Mouse (Mus musculus) cerebellum, adult 11 months (tissue): ENCODE measurements around the gene Cdc14b.
"Not testable (repeated sequence)": the region's sequence is repeated elsewhere in the genome, so short reads cannot be mapped to it uniquely, and the experiment has no call there.

Experiments
- DNase-seq: peaks from one replicate; pipeline ENCODE4 v3.0.0; 2022

Cdc14b gene

DNA sequence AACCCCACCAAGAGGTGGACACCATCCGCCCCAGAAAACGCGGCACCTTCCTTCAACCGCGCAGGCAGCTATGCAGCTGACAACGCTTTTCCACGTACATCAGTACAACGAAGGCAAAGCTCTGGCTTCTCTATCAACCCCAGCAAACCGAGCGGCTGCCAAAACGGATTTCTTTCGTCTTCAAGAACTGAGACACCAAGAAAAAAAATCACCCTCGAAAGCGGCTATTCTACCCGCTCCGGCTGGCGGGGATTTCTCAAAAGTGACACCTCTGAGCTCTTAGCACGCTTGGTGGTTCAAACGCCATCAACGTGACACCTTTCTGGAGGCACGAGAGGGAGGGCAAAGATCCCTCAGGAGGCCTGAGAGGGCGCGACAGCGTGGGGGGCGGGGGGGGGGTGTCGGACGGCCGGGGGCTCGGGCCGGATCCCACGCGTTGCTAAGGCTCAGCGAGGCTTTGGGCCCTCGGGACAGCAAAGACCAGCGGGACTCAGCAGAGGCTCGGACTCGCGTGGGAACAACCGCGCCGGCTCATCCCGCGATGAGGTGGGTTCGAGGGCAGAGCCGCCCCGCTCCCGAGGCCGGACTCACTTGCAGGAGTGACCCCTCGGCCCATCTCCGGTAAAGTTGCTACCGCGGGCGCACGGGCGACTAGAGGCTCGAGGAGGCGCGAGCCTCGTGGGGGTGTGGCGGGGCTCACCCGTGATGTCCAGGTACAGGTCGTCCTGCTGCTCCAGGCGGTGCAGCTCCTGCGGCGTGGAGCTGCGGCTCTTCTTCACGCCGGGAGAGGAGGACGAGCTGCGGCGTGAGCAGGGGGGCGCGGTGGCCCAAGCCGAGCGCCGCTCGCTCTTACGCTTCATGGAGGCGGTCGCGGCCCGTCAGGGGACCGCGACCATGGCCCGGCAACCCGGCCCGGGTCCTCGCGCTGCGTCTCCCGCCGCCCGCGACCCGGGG is 922 bp downstream of the Cdc14b start:
- DNase-seq: no peak

DNA sequence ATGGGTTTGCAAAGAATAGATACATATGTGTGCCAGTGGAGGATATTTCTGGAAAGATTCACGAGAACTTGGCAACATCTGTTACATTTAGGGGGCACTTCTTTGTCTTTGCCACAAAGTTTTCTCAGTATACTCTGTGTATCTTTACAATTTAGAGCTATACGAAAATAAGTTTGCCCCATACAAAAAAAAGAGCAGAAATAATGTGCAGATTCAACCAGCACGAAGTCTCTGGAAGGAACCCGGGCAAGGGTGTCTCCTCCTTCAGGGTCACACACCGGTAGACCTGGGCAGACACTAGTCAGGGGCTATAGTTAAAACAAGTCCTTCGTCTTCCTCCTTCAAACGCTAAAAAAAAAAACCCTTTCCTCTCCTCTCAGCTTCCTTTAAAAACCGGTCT is 1.7 kb downstream of the Cdc14b start:
- DNase-seq: no peak

DNA sequence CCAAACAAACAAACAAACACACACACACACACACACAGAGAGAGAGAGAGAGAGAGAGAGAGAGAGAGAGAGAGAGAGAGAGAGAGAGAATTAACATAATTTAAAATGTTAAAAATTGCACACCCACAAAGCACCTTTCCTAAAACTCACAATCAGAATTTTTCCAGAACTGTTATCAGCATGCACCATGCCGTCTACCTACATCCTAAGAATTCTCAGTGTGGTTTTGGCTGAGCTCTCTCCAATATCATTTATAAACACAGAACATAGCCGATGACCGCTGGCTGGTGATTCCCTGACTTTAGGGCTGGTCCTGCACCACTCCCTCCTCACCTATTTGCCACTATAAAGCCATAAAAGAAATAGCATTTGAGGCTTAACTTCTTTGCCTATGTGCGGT is 6.7 kb downstream of the Cdc14b start:
- no peak for DNase-seq

DNA sequence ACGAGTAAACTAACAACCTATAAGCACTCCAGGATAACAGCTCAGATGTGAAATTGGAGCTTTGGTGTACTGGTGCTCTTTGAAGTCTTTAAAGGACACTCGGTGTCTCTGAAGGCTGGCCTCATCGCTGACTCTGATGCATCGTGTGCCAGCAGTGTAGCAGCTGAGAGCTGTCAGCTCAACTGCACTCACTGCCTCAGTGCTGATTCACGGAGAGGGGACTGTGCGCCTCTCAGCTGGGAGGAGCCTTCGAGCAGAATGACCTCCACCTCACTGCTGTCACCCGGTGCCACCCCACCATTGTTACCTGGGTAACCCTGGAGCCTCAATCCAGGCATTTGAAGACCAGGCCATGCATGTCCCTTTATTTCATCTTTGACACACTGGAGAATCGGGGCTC is 7.9 kb downstream of the Cdc14b start:
- DNase-seq: no peak

DNA sequence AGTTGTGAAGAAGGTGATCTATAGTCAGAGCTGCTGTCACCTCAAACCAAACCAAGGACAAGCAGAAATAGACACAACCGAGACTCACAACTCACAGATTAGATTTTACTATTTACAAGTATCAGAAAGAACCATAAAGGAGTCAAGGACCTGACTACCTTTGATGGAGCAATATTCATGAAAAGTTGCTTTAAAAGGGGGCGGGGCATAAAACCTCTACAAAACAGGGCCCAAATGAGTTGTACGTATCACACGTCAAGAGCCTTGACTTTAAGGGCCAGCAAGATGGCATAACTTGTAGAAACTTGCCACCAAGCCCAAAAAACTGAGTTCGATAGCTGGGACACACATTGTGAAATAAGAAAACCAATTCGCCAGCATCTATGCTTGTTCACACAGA is 10.5 kb downstream of the Cdc14b start:
- no peak for DNase-seq

DNA sequence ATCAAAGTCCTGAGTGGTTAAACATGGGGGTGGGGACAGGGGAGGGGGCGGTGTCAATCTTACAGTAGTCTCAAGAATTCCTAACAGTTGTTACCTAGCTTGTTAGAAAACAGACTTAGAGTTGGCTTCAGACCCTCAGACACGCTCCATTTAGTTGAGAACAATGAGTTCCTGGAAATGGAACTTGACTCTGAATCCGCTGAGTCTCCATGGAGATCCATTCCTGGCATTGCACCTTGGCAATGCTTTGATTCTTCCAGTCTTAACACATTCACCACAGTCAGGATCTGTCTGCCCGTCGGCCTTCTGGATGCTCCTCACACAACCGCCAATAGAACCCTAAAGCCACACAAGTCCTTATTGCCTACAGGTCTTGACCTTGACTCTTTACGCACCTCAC is 15.2 kb downstream of the Cdc14b start:
- DNase-seq: no peak

DNA sequence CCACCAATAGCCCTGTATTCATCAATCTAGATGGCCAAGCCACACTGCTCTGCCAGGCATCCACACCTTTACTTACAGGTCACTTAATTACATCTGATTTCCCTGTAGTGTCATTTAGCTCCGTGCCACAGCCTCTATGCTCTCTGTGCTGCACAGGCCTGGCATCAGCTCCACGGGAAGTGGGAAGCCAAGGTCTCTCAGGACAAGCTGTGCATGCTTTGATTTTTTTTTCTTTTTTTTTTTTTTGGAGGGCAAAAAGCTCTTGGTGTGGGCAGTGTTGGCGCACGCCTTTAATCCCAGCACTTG is 16.6 kb downstream of the Cdc14b start:
- no peak for DNase-seq

DNA sequence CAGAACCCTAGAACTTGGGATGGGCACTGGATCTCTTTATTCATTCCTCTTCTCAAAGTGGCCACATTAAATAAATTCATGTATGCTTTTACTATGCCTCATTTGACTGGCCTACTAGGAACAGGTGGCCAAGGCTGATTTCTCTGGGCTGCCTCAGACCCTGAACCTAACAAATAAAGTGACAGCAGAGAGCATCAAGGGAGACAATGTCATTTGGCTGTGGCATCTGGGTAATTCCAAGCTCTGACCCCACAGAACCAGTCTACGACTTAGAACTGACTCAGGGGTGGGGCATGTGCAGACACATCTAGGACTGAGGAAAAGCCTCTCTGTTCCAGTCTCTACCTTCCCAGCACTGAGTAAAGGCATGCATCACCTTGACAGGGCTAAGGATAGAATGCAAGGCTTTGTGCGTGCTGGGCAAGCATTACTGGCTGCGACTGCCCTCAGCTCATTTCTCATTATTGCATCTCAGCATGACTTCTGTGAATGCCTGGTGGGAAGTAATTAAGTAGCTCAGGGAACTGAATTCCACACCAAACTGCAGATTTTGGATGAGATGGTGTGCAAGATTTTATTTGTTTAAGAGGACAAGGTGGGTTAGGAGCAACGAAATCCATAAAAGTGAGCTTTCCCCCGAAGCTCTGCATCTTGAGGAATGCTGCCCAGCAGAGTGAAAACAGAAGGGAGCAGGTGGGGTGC is 17.1 kb downstream of the Cdc14b start:
- DNase-seq: peak; percentile 61

DNA sequence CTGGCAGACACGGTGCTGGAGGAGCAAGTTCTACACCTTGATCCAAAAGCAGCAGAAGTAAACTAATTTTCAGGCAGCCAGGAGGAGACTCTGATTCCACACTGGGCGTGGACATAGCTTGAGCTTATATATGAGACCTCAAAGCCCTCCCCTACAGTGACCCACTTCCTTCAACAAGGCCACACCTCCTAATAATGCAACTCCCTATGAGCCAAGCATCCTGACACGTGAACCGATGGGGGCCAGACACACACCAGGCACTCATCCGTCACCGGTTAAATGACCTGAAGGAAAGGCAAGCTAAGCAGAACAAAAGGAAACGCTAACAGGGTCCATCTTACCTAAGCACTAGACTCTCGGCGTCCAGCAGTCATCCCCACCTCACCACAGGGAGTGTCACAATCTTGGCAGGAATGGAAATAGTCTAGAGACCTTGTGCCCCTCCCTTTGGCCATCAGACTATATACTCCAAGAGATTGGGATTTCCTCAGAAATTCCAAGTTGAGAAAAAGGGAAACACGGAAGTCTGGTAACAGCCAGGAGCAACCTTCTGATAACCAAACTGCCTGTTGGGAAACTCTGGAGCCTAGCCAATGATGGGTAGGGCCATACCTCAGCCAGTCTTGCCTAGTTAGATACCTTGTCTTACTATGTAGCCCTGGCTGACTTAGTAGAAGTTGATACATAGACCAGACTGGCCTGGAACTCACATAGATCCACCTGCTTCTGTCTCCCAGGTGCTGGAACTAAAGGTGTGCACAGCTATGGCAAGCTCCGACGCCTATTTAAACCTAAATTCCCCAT is 17.9 kb downstream of the Cdc14b start:
- DNase-seq: peak; percentile 22

DNA sequence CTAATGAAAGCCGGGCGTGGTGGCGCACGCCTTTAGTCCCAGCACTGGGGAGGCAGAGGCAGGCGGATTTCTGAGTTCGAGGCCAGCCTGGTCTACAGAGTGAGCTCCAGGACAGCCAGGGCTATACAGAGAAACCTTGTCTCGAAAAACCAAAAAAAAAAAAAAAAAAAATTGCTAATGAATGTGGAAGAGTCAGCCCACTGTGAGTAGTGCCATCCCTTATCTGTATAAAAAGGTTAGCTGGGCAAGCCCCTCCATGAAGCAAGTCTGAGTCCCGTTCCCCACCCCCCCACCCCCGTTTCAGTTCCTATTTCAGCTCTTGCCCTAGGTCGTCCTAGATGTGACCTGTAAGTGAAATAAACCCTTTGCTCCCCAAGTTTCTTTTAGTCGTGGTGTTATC is 20.9 kb downstream of the Cdc14b start:
- not testable (repeated sequence) for DNase-seq

DNA sequence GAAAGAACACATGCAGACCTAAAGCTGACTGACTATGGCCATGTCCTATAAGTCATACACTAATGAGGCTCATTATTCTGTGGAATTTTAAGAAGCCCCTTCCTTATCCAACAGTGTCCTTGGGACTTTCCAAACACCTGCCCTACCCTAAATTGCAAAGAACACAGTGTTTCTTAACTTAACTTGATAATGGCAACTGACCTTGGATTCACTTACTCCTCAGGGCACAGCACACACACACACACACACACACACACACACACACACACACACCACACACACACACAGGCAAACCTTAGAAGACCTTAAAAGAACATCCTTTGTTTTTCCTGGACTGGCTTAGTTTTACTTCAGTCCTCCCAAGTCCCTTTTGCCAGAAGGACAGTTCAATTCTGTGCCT is 21.4 kb downstream of the Cdc14b start:
- DNase-seq: no peak

DNA sequence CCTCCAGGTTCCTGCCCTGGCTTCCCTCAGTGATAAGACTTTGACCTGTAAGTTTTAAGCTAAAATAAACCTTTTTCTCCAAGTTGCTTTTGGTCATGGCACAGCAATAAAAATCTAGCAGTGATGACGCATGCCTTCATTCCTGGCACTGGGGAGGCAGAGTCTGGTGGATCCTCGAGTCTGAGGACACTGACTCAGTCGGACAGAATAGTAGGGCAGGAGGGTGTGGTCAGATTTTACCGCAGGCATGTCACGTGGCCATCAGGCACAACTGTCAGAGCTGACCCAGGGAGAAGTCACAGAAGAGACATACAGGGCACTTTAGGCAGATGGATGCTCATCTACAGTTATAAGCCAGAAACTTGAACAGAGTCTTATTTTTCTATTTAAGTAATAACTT is 22.9 kb downstream of the Cdc14b start:
- no peak for DNase-seq

DNA sequence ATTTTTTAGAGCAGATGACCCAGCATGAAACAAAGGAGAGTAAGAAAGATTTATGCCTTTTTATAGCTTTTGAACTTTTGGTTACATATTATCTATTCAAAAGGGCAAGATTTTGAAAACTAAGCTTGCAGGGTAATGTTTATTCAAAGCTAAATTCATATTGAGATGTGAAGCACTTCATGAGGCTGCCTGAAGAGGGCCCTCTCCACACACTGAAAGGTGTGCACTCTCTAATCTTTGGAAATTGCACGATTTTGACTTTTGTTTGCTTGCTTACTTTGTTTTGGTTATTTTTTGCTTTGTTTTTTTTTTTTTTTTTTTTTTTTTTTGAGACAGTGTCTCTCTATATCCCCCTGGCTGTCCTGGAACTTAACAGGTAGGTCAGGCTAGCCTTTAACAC is 24.7 kb downstream of the Cdc14b start:
- DNase-seq: no peak

DNA sequence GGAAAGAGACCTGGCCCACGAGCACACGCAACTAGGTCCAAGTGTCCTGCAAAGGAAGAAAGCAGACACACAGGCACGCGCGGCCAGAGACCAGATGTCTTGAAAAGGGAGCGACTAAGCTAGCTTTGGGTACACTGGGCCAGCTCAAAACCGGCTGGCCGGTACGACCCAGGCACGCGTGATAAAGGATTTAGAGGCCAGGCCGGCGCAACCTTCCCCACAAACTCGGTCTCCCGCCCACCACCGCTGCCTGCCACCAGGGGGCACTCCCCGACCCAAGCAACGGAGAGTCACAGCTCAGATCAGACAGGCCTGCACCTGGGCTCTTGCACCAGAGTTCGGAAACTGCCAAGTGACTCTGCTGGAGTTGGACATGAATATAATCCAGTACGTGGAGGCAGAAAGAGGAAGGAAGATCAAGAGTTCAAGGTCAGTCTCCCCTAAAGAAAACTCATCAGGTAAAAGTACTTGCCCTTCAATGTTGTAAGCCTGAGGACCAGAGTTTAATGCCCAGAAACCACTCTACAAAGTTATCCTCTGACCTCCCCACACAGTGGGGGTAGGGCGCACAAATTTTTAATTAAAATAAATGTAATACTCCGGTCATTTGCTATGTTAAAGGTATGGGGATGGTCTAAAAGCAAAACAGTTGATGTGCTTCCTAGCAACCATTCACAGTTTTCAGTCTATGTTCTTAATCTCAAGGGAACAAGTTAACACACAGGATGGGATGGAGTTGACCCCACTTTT is 26.1 kb downstream of the Cdc14b start:
- DNase-seq: peak; percentile 81

DNA sequence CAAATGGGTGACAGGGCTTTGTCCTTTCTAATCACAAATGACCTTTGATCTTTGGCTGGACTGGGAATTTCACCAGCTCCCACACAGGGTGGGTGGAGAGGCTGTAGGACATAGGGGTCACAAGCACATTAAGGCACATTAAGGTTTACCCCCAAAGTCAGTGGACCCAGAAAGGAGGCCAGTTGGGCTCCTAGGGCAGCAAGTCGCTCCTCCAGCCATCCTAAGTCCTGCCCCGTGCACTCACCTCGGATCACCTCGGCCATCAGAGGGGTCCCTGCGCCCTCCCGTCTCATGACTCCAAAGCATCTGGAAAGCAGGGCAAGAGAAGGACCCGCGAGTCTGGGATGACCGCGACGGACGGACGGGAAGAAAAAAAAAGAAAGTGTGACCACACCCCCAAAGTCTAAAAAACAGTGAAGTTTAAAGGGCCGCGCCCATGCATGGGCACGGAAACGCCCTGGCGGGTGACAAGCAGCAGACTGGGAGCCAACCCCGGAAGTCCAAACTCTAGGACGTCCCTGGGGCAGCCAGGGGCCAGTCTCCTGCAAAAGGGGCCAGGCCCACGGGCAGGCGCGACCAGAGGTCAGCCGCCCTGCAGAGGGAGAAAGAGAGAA is 26.8 kb downstream of the Cdc14b start:
- no peak for DNase-seq

DNA sequence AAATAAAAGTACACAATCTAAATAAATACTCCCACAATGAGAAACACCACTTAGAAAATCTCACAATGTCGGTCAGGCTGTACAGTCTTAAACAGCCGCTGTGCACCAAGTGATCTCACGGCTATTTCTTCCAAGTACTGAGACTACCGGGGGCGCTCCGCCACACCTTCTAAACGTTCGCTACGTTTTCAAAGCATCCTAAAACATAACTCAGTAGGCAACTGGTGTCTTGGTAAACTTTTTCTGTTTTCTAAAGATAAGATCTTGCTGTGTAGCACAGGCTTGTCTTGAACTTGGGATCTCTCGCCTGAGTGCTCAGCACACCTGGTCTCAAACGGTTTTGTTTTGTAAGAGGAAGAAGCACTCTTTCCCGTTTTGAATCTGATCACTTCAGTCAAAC is 29.0 kb downstream of the Cdc14b start:
- DNase-seq: no peak

DNA sequence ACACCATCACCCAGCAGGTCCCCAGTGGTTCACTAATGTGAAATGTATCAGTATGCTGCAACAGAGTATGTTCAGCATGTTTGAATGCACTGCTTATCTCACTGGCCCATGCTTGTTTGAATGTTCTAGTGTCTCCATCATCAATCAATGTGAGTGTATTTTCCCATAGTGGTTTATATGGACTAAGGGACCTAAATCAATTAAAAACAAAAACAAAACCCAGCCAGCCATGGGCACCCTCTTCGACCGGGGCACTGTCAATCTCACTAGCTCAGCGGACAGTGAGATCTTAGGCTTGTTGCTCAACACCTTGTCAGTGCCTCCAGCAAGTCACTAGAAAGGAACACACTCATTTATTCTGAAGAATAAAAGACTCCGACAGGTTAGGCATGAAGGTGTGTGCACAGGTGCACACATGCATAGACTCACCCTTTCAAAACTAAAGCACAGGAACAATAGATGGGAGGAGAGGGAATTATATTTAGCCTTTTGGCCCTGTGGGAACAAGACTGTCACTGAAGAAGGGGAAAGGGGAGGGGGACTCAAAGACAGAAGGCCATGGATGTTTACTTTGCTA is 30.3 kb downstream of the Cdc14b start:
- no peak for DNase-seq

DNA sequence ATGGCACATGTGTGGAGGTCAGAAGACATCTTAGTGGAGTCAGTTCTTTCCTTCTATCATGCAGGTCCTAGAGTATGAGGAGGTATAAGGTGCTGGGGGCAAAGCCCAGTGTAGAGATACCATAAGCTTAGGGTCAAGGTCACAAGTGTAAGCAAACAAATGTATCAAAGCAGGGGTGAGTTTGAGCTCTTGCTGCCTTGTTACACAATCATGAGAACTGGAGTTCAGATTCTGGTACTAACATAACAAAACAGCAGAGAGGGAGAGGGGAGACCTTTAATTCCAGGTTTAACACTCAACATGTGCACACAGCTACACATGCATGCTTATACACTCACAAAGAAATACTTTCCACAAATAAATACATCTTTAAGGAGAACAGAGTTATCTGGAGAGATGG is 32.4 kb downstream of the Cdc14b start:
- DNase-seq: no peak

DNA sequence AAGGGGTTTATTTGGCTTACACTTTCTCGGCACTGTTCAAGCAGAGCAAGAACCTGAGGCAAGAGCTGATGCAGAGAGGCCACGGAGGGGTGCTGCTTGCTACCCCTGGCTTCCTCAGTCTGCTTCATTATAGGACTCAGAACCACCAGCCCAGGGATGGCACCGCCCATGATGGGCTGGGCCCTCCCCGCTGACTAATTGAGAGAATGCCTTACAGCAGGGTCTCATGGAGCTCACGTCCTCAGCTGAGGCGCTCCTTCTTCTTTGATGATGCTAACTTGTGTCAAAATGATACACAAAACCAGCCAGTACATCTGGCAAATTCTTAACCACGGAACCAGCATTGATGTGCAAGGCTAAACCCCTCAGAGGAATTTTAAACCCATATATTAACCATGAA is 34.5 kb downstream of the Cdc14b start:
- DNase-seq: no peak

DNA sequence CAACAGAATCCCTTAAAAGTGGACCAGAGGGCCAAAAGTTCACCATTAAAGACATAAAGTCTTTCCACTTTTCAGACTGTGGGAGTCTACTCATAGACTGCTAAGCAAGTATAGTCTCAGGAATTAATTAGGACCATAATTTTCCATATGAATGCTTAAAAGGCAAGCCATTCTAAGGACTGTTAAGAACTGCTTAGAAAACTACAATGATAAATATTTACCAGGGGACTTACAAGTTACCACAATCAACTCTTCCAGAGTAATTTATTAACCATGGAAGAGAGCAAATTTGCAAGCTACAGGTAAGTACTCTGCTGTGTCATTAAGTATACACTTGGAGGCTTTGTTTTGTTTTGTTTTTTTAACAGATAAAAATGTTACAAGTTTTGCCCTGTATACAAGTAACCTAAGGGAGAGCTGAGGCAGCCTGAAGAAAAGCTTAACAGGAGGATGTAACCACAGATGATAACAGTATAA is 37.4 kb downstream of the Cdc14b start:
- no peak for DNase-seq

DNA sequence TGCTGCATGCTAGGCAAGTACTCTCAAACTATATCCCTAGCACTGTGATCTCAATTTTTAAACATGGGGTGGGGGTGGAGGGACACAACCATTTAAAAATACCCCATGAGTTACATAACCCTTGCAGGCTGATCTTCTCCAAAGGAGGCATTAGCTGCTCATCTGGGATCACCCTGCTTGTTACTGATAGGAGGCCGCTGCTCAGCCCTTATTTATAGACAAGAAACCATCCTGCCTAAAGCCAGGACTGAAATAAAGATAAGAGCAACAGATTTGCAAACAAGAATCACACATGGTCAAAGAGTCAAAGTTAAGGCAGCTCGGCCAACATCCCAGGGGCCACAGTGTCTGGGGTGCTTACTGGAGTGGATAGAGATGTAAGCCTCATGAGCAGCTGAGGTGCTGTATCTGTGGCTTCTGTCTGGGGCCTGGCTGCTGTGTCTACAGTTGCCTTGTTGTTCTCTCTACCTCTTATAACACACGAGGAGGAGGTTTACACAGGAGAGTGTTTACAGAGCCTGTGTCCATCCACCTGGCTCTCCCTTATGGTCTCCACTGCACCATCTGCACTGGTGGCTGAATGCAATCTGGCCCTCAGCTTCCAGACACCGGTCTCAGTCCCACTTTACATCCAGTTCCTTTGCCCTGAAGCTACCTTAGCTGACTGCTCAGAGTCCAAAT is 38.0 kb downstream of the Cdc14b start:
- peak; percentile 73 for DNase-seq
